7 mouse cellular contexts compared by ENCODE assay signal in genomic region chr7:3301628-3302555, GRCm38 (mm10). TPM values are rescaled to one million over a fixed set of nuclear protein-coding genes. Genes with fewer than 3 reads are reported as not detected.
A peak's percentile ranks its signal among the peaks of the same experiment; 100 is the strongest.
DNase-seq lines count a peak whose midpoint lies in the region; ATAC-seq and TF ChIP-seq lines count a peak whose summit lies in the region.

No protein-coding gene starts in this region.

- peak; percentile 70 for ATAC-seq in heart, embryonic 15.5 days (replicated peaks; ENCODE audit: insufficient number of reproducible peaks, insufficient read depth, low FRiP score, low read depth)
- peak; percentile 15; the same call in 1 of the 2 replicates for ATAC-seq in midbrain, postnatal 0 days (ENCODE audit: low FRiP score)

- H3K9ac ChIP-seq in heart, embryonic 15.5 days: peak overlapping the region; percentile 31
- H3K9ac ChIP-seq in midbrain, postnatal 0 days (replicated peaks; ENCODE audit: low read length, poor library complexity, severe bottlenecking): no peak overlapping the region

- H3K4me1 ChIP-seq in testis, adult 2 months (ENCODE audit: control insufficient read depth, insufficient read depth, low read length): peaks cover 16% of the 10 kb centered on the region
- peaks cover 71% of the 10 kb centered on the region for H3K4me1 ChIP-seq in heart, embryonic 15.5 days (replicated peaks)
- H3K4me1 ChIP-seq in limb, embryonic 10.5 days: peaks cover 29% of the 10 kb centered on the region
- peaks cover 2% of the 10 kb centered on the region; the same call in 1 of the 2 replicates for H3K4me1 ChIP-seq in midbrain, postnatal 0 days (ENCODE audit: insufficient read depth, low read length)

- no peaks in the 10 kb centered on the region for H3K36me3 ChIP-seq in testis, adult 2 months (ENCODE audit: control insufficient read depth, insufficient read depth, low read length)
- peaks cover 19% of the 10 kb centered on the region for H3K36me3 ChIP-seq in heart, embryonic 15.5 days
- H3K36me3 ChIP-seq in limb, embryonic 10.5 days: peaks cover 24% of the 10 kb centered on the region
- peaks cover 26% of the 10 kb centered on the region for H3K36me3 ChIP-seq in midbrain, postnatal 0 days (ENCODE audit: insufficient read depth, low read length)

- peaks cover 6% of the 10 kb centered on the region; the same call in 1 of the 2 replicates for H3K27me3 ChIP-seq in testis, adult 2 months (ENCODE audit: control insufficient read depth, insufficient read depth, low read length)
- peaks cover 30% of the 10 kb centered on the region for H3K27me3 ChIP-seq in heart, embryonic 15.5 days
- H3K27me3 ChIP-seq in limb, embryonic 10.5 days (ENCODE audit: low read depth, poor library complexity, severe bottlenecking): peaks cover 71% of the 10 kb centered on the region
- H3K27me3 ChIP-seq in midbrain, postnatal 0 days (ENCODE audit: insufficient read depth, low read length): no peaks in the 10 kb centered on the region

- no peak for DNase-seq in testis, postnatal 10 days (ENCODE audit: low spot score)
- peak; percentile 58 for DNase-seq in embryo, embryonic 11 days
- peak; percentile 42 for DNase-seq in limb, embryonic 10.5 days (ENCODE audit: low spot score)
- DNase-seq in midbrain, postnatal 0 days (ENCODE audit: low spot score): peak; percentile 60
- DNase-seq in thymus, postnatal 36 days: no peak

- TF ChIP-seq POLR2A in testis, adult 2 months (IDR thresholded peaks at IDR 0.05; ENCODE audit: control insufficient read depth, low read depth, low read length): no peak

- H3K4me2 ChIP-seq in heart, embryonic 15.5 days: peak overlapping the region; percentile 68
- peak overlapping the region; percentile 91 for H3K4me2 ChIP-seq in midbrain, postnatal 0 days (ENCODE audit: low read depth, low read length, poor library complexity, severe bottlenecking)

- WGBS in heart, embryonic 15.5 days: 3% methylated on average over 33 of the region's 33 CpGs
- 9% methylated on average over 33 of the region's 33 CpGs for WGBS in limb, embryonic 10.5 days
- 10% methylated on average over 33 of the region's 33 CpGs for WGBS in midbrain, postnatal 0 days

- TF ChIP-seq CTCF in testis, adult 2 months (IDR thresholded peaks at IDR 0.05; ENCODE audit: control insufficient read depth, insufficient read depth, insufficient replicate concordance, low read depth, low read length): no peak
- no peak for TF ChIP-seq CTCF in midbrain, postnatal 0 days (IDR thresholded peaks at IDR 0.05)

- no peak overlapping the region for H3K27ac ChIP-seq in testis, adult 2 months (ENCODE audit: control insufficient read depth, insufficient read depth, low read depth, low read length)
- H3K27ac ChIP-seq in heart, embryonic 15.5 days: peak overlapping the region; percentile 69
- H3K27ac ChIP-seq in limb, embryonic 10.5 days: no peak overlapping the region
- H3K27ac ChIP-seq in midbrain, postnatal 0 days (ENCODE audit: low read depth, low read length): no peak overlapping the region

- H3K4me3 ChIP-seq in testis, adult 2 months (ENCODE audit: control insufficient read depth, low read depth, low read length): peak overlapping the region; percentile 18; the same call in 1 of the 2 replicates
- H3K4me3 ChIP-seq in heart, embryonic 15.5 days: peak overlapping the region; percentile 43
- peak overlapping the region; percentile 44 for H3K4me3 ChIP-seq in limb, embryonic 10.5 days
- H3K4me3 ChIP-seq in midbrain, postnatal 0 days (ENCODE audit: low read depth, low read length): peak overlapping the region; percentile 55

- H3K9me3 ChIP-seq in heart, embryonic 15.5 days (replicated peaks): no peaks in the 10 kb centered on the region
- H3K9me3 ChIP-seq in limb, embryonic 10.5 days (replicated peaks): no peaks in the 10 kb centered on the region
- H3K9me3 ChIP-seq in midbrain, postnatal 0 days (ENCODE audit: low read length): no peaks in the 10 kb centered on the region

RNA-seq across cellular contexts. Expression of gene Prkcg, which starts 12.9 kb away (rescaled TPM):
- polyA plus RNA-seq in testis, adult 2 months (2012; rRNA removed): 0.68 and 1.1 TPM in 2 replicates
- polyA plus RNA-seq in heart, embryonic 15.5 days (2015; fragmentation: Nextera tagmentation; extraction: Ambion mirVana): 0.25 and 0.30 TPM in 2 replicates
- 0.06 TPM in 1 of 2 replicates, not detected in the other for polyA plus RNA-seq in limb, embryonic 10.5 days (2016; fragmentation: Nextera tagmentation; extraction: Ambion mirVana)
- total RNA-seq in midbrain, postnatal 0 days (2014; rRNA removed): 11.5 and 12.5 TPM in 2 replicates
- 6.0 and 7.4 TPM in 2 replicates for polyA plus RNA-seq in midbrain, postnatal 0 days (2015; fragmentation: Nextera tagmentation; extraction: Ambion mirVana)

RNA-seq across cellular contexts. Expression of gene Myadm, which starts 13.0 kb away (rescaled TPM):
- polyA plus RNA-seq in testis, adult 2 months (2012; rRNA removed): 20.4 and 21.6 TPM in 2 replicates
- 182 and 204 TPM in 2 replicates for polyA plus RNA-seq in heart, embryonic 15.5 days (2015; fragmentation: Nextera tagmentation; extraction: Ambion mirVana)
- polyA plus RNA-seq in limb, embryonic 10.5 days (2016; fragmentation: Nextera tagmentation; extraction: Ambion mirVana): 23.6 and 29.4 TPM in 2 replicates
- 27.4 and 39.4 TPM in 2 replicates for total RNA-seq in midbrain, postnatal 0 days (2014; rRNA removed)
- 24.2 and 27.2 TPM in 2 replicates for polyA plus RNA-seq in midbrain, postnatal 0 days (2015; fragmentation: Nextera tagmentation; extraction: Ambion mirVana)

RNA-seq across cellular contexts. Expression of gene Cacng7, which starts 30.9 kb away (rescaled TPM):
- 1.9 and 2.1 TPM in 2 replicates for polyA plus RNA-seq in testis, adult 2 months (2012; rRNA removed)
- polyA plus RNA-seq in heart, embryonic 15.5 days (2015; fragmentation: Nextera tagmentation; extraction: Ambion mirVana): 0.10 and 0.44 TPM in 2 replicates
- 0.67 and 2.4 TPM in 2 replicates for polyA plus RNA-seq in limb, embryonic 10.5 days (2016; fragmentation: Nextera tagmentation; extraction: Ambion mirVana)
- 78.5 and 115 TPM in 2 replicates for total RNA-seq in midbrain, postnatal 0 days (2014; rRNA removed)
- polyA plus RNA-seq in midbrain, postnatal 0 days (2015; fragmentation: Nextera tagmentation; extraction: Ambion mirVana): 2.9 and 3.7 TPM in 2 replicates

RNA-seq across cellular contexts. Expression of gene Nlrp12, which starts 52.4 kb away (rescaled TPM):
- 0.02 and 0.04 TPM in 2 replicates for polyA plus RNA-seq in testis, adult 2 months (2012; rRNA removed)
- not detected in 2 replicates for polyA plus RNA-seq in heart, embryonic 15.5 days (2015; fragmentation: Nextera tagmentation; extraction: Ambion mirVana)
- not detected in 2 replicates for polyA plus RNA-seq in limb, embryonic 10.5 days (2016; fragmentation: Nextera tagmentation; extraction: Ambion mirVana)
- total RNA-seq in midbrain, postnatal 0 days (2014; rRNA removed): 0.05 and 0.16 TPM in 2 replicates
- polyA plus RNA-seq in midbrain, postnatal 0 days (2015; fragmentation: Nextera tagmentation; extraction: Ambion mirVana): 0.09 TPM in 1 of 2 replicates, not detected in the other

Comparison
In these comparisons a context has a peak if more than half of its experiments do, and no peak if none do; other contexts are left out.
1. DNase-seq: peak in embryo, embryonic 11 days (single experiment), limb, embryonic 10.5 days (single experiment) and midbrain, postnatal 0 days (single experiment); none in testis, postnatal 10 days (single experiment) and thymus, postnatal 36 days (0 of 2).
2. Peak in every context shown above with its lines, with median percentiles within 50 percentile points of each other: H3K4me3 ChIP-seq.